Mouse (Mus musculus) embryo, embryonic 11.5 days (tissue): ENCODE measurements around the gene Poc1a.

Source experiments
- DNase-seq: peaks from one replicate; pipeline ENCODE4 v3.0.0-alpha.2; 2012; ENCODE audit warnings: low read depth, low spot score

Poc1a gene

DNA sequence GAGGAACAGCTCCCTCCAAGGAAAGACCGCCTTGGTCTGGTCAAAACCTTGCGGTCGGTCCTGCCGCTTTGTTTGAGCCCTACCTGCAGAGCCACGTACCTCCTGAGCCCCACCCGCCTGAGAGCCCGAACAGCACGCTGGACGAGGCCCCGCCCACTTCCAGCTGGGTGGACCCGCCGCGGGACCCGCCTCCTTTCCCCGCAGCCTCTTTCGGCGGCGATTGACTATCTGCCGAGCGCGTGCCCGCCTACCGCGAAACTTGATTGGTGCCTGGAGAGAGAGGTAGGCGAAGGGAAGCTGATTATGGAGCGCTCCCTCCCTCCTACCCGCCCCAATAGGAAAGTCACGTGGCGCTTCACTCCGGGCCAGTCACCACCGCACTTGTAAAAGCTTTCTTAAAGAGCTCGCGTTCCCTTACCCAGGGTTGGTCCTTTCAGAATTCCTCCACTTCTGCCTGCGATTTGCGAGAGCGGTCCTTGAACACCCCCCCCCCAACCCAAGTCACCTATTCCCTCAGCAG is 86.8 kb downstream of the Poc1a start:
- peak; percentile 93 for DNase-seq

DNA sequence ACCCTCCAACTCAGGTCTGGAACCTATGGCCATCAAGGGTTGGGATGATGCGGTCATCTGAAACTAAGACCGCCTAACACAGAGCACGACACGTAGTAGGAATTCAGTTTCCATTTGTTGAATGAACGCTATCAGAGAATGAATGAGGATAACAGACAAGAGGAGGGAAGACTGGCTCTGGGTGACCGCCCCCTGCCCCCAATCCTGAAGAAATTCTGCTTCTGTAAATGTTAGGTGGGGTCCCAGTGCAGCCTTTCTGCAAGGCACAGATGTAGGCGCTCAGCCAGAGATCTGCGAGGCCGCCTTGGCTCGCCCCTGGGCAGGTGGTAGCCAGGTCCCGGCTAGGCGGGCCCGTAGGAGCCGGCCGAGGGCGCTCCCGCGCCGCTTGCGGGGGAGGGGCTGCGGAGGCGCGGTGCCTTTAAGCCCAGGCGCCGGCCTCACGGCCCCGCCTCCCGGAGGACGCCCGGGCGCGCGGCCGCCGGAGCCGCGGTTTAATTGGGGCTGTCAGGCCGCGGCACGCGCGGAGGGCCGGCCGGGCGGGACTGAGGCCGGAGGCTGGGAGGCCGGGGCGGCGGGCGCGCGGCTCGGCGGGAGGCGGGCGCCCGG is 87.4 kb downstream of the Poc1a start, which contains the start of gene Dusp7:
Gene Dusp7 (plus strand): TSS at position 521 of the 606 bp plus-strand sequence.
- DNase-seq, result peak; percentile 77

GRCm38 (mm10) chr9:106368831-106369501 is 88.1 kb downstream of the Poc1a start:
- DNase-seq, result no peak

GRCm38 (mm10) chr9:106369801-106370485 is 89.1 kb downstream of the Poc1a start:
- no peak for DNase-seq

DNA sequence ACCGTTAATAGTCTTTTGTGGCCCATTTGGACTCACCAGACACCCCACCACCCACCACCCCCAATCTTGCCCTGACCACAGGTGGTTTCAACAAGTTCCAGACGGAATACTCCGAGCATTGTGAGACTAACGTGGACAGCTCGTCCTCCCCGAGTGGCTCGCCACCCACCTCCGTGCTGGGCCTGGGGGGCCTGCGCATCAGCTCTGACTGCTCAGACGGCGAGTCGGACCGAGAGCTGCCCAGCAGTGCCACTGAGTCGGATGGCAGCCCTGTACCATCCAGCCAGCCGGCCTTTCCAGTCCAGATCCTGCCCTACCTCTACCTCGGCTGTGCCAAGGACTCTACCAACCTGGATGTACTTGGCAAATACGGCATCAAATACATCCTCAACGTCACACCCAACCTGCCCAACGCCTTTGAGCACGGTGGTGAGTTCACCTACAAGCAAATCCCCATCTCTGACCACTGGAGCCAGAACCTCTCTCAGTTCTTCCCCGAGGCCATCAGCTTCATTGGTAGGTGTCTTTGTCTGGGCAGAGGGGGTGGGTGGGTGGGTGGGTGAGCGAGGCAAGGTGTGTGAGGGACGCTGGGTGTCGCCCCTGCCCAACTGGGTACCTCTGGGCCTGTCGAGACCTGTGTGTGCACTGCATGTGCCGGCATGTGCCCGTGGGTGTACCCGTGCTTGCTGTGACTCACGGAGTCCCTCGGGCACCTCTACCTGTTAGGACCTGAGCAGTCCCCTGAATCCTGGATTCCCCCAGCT is 89.9 kb downstream of the Poc1a start:
- DNase-seq, result no peak

DNA sequence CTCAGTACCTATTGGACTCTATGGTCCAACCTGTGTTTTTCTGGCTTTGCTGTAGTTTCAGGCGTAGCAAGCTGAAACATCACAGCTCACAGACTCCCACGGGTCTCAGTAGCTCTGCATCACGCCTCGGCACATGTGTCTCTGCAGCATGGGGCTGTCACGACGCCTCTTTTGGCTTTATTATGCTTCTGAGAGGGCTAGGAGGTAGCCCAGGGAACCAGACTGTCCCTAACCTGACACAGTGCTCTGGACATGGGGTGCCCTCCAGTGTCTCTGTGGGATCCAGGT is 90.5 kb downstream of the Poc1a start:
- DNase-seq, result no peak

- no peak for DNase-seq
Observed at GRCm38 (mm10) chr9:106371776-106372175, 90.9 kb downstream of the Poc1a start.

- no peak for DNase-seq
Observed at GRCm38 (mm10) chr9:106372431-106373412, 91.9 kb downstream of the Poc1a start.

- no peak for DNase-seq
Observed at GRCm38 (mm10) chr9:106373973-106374372, 93.1 kb downstream of the Poc1a start.

DNA sequence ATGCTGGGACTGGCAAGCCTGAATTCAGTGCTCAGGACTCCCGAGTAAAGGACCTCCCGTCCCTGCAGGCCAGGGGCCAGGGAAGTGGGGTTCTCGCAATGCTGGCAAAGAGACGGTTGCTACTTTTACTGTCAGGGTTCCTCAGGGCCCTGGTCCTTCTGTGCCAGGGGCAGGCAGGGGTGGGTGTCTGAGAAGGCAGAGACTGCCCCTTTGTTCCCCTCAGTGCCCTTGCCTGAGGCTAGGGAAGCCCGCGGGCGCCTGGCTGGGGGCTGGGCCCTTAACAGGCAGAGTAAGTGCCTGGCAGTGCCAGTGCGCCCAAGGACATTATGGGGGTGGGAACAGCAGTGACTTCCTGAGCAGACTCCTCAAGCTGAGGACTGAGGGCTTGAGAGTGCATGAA is 96.4 kb downstream of the Poc1a start:
- no peak for DNase-seq

DNA sequence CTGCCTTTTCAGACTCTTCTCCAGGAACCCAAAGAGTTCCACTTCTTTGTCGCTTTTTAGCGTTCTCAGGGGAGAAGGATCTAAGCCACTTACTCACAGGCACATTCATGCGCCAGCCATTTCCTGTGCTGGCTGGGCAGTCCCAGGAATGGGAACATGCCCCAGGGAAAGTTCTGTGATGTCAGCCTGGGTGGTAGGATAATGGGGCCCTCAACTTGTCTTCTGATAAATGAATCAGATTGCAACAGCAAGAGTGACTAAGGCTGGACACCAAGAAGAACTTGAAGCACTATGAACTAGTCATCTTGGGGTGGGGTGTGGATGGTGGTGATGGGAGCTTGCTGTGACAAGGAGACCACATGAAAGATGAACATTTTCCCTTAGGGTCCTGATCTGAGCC is 97.2 kb downstream of the Poc1a start:
- DNase-seq, result no peak

DNA sequence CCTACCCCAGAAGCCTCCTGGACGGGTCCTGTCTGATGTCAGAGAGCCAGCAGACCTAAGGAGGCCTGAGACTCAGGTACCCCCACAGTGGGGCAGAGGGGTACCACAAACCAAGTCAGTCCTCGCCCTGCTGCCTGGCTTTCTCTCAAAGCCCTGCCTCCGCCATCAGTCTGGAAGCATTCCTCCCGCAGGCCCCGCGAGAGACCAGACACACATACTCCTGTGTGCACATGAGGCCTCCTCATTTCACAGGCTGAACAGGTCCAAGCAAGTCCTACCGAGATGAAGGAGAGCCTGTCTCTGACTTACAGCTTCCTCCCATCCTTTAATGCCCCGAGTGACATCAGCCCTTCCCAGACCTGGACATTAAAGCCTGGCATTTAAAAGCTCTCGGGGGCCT is 97.9 kb downstream of the Poc1a start:
- no peak for DNase-seq

GRCm38 (mm10) chr9:106386181-106386864 is 105.5 kb downstream of the Poc1a start:
- DNase-seq, result no peak

GRCm38 (mm10) chr9:106392828-106393527 is 112.1 kb downstream of the Poc1a start:
- DNase-seq, result no peak

GRCm38 (mm10) chr9:106393548-106393947 is 112.7 kb downstream of the Poc1a start:
- no peak for DNase-seq

- DNase-seq, result no peak
Observed at GRCm38 (mm10) chr9:106394649-106395602, 114.1 kb downstream of the Poc1a start.

- DNase-seq, result no peak
Observed at GRCm38 (mm10) chr9:106397733-106398132, 116.9 kb downstream of the Poc1a start.

DNA sequence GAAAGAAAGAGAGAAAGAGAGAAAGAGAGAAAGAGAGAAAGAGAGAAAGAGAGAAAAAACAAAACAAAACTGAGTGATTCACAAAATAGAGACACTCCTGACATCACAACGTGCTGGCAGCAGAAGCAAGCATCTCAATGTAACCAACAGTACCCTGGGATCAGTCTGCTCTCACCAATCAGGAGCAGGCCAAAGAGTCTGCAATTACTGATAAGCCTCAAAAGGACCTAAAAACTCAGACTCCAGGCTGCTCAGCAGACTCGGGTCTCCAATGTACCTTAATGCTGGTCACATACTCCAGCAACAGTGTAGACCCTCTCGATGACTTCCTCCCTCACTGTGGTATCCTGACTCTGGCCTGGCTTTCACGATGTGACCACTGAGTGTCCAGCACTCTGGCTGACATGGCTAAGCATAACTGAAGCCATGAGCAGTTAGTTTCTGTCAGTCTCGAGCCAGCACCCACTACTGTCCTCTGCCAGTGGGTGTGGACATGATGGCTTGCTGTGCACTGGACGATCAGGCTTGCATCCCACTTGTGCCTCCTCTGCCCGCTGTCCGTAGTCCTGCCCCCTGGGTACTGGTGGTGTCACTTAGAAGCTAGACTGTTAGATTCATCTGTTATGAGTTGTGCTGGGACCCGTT is 117.9 kb downstream of the Poc1a start:
- no peak for DNase-seq
